Mouse (Mus musculus): ENCODE measurements at regions not wholly inside any gene's neighbourhood (a gene's known extent, or its start where the extent isn't known, plus 50 kb on each side); places are given as distances from the start of the nearest gene placed in this dataset.

- no peak for DNase-seq (ENCODE audit: low spot score in 2 of 2)
These were observed 283.0 kb upstream of the Plxna2 start for GRCm38 (mm10) chr1:194334752-194335719.

GRCm38 (mm10) chr1:194332639-194333038 is 285.4 kb upstream of the Plxna2 start:
- no peak for DNase-seq (ENCODE audit: low spot score in 2 of 2)

DNA sequence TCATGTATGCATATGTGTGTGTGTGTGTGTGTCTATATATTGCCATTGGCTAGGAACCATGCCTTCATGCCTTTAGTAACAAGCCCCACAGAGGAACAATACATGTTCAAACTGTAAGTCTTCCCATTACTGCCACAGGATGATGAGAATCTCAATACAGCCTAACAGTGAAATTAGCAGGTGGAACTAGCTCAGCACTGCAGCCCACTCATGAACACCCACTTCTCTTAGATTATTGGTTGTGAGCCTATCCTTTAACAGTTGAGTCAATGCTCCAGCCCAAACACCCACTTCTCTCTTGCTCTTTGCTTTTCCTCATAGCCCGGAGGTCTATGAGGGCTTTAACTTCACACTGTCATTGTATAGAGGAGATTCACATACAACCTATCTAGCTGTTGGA is 287.5 kb upstream of the Plxna2 start:
- DNase-seq (ENCODE audit: low spot score in 2 of 2): no peak

- no peak for DNase-seq (ENCODE audit: low spot score in 2 of 2)
These were observed 297.5 kb upstream of the Plxna2 start for GRCm38 (mm10) chr1:194320320-194321036.

GRCm38 (mm10) chr1:194318351-194318750 is 299.7 kb upstream of the Plxna2 start:
- no peak for DNase-seq (ENCODE audit: low spot score in 2 of 2)

DNA sequence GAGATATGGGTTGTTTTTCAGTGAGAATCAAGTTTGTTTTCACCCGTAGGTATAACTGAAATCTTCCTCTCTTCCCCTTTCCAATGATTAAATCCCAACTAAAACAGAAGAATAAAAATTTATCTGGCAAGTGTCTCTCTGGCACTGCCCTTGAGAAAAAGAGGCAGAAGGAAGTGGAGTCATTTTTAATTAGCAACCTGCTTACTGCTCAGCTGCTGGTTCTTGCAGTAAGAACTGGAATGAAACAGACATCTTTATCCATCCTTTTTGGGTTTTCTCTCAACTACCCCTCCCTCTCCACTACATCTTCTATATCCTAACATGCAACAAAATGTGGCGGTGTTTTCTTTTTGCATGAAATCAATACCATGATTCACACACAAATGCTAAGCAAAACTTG is 302.4 kb upstream of the Plxna2 start:
- no peak for DNase-seq (ENCODE audit: low spot score in 2 of 2)

DNA sequence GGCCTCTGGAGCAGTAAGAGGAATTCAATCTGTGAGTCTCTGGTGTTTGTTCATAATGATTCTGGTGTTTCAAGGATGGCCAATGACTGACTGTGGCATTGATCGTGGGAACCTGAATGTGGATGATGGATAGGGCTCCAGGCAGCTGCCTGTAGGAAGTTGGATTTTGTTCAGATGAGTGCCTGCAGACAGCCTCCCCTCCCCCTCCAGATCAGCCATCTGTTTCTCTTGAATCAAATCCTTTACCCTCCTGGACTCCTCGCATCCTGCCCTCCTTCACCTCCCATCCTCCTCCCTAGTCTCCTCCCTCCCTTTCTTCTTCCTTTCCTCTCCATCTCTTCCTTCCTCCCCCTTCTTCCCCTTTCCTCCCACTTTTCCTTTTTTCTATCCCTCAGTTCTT is 307.6 kb upstream of the Plxna2 start:
- DNase-seq (ENCODE audit: low spot score in 2 of 2): no peak

GRCm38 (mm10) chr1:194308648-194309047 is 309.4 kb upstream of the Plxna2 start:
- no peak for DNase-seq (ENCODE audit: low spot score in 2 of 2)

GRCm38 (mm10) chr1:194303951-194304350 is 314.1 kb upstream of the Plxna2 start:
- no peak for DNase-seq (ENCODE audit: low spot score in 2 of 2)

- no peak for DNase-seq (ENCODE audit: low spot score in 2 of 2)
These were observed 315.2 kb upstream of the Plxna2 start for GRCm38 (mm10) chr1:194302775-194303174.

DNA sequence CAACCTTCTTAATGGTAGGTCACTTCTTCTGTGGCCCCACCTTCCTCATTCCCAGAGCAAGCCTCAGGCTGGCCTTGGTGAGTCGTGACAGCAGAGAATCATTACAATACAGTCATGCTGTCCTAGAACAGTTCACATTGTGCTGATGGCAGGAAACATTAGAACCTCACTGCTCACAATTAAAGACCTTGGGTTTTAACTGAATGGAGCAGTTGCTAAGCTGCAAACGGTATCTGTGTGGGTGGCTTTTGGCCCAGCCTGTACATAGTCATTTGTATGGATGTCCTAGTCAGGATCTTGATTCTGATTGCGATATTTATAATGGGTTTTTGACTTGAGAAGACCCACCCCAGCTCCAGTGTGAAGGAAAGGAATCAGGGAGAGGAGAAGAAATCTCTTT is 336.1 kb upstream of the Plxna2 start:
- no peak for DNase-seq (ENCODE audit: low spot score in 2 of 2)

GRCm38 (mm10) chr1:194268028-194268427 is 350.0 kb upstream of the Plxna2 start:
- DNase-seq (ENCODE audit: low spot score in 2 of 2): no peak

DNA sequence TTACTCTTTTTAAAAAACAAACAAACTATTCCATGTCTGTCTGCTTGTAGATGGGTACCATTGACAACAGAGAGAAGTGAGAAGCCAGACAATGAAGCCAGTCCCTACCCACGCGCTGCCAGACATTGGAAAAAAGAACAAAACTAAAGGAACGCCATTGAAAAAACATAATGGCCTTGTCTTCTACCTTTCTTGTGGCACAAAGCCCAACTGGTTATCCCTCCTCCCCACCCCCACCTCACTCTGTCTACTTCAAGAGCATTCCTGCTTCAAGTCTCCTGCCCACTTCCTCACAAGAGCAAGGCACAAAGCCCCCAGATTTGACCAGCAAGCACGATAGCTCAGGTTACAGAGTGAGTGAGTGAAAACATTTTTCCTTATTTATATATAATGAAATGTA is 355.6 kb upstream of the Plxna2 start:
- DNase-seq (ENCODE audit: low spot score in 2 of 2): no peak

DNA sequence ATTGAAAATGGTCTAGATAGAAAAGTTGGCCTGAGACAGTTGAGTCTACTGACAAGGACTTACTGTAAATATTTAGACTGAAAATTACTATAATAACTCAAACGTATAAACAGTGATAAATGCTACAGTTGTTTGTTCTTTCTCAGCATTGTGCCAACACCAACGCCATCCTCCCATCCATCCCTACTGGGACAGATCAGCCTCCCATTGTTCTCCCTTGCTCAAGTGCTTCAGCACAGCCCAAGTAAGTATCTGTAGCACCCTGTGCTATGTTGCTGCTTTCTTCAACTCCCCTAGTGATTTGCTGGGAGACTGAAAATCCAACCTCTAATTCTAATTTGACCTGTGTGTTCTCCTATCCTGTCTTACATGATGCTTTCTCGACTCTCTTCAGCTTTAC is 358.1 kb upstream of the Plxna2 start:
- DNase-seq (ENCODE audit: low spot score in 2 of 2): no peak

DNA sequence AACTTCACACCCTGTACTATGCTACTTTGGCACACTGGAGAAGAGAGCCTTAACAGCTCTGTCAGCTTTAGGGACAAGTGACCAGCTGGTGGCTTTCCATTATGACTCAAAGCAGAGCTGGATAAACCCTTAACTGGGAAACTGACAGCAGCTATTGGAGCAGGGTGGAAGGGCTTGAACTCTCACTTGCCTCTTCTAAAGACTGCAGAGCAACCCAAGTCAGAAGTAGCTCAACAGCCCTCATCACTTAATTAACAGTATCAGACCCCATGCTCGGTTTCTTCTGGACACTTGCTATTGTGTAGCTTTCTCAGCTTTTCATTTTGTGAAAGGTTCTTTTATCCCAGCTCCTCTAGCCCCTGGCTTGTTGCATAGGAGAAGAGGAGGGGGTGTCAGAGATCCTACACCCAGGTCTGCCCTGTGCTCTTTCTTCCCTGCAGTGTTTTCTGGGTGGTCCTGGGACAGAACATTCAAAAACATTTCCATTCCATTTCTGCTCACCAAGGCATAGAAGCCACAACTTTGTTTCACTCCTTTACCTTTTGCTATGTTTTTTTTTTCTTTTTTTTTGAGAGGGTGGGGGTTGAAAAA is 373.1 kb upstream of the Plxna2 start:
- DNase-seq (ENCODE audit: low spot score in 2 of 2): no peak

DNA sequence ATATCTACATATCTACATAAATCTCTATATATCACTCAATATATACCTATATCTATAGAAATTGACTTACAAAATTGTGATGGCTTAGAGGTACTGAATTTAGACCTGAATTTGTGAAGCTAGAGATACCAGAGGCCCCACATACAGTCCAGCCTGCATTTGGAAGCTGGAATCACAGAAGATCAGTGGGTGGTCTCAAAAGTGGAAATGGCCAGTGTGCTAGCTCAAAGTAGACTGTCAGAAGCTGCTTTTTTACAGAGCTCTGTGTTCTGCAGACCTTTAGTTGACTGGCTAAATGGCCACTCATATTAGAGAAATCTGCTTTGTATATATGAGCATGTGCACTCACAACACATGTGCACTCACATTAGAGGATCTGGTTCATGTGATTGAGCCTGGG is 376.9 kb upstream of the Plxna2 start:
- DNase-seq (ENCODE audit: low spot score in 2 of 2): no peak

DNA sequence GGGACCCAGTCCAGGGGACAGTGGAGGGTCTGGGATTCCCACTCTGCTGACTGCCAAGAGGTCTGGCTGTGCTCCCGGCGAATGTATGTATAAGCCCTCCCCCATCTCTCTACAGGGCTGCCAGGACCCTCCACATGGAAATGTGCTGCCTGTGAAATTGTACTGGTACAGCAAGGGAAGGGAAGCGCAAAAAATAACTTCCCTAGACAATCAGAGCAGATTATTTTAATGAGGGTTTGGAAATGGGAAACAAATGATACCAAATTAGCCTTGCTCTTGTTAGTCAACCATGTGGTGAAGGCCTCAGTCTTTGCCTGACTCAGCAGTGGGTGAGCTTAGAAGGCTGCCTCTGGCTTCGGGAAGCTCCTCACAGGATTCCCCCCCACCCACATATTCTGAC is 386.8 kb upstream of the Plxna2 start:
- DNase-seq (ENCODE audit: low spot score in 2 of 2): no peak

- no peak for DNase-seq (ENCODE audit: low spot score in 2 of 2)
These were observed 391.4 kb upstream of the Plxna2 start for GRCm38 (mm10) chr1:194226550-194227160.

DNA sequence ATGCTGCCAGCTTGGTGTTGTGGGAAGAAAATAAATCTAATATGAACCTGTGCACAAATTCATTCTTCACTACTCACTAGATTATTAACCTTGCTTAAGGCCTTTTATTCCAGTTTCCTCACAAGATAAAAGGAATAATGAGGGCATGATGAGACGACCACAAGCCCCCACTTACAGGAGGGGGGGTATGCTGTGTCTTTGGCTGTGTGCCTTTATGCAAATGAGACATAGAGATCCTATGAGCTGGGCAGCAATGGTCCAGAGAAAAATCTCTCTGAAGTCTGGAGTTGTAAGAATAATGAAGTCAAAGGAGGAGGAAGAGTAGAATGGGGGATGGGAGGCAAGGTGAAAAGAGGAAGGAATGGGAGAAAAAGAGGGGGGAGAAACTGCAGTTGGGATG is 392.2 kb upstream of the Plxna2 start:
- no peak for DNase-seq (ENCODE audit: low spot score in 2 of 2)

DNA sequence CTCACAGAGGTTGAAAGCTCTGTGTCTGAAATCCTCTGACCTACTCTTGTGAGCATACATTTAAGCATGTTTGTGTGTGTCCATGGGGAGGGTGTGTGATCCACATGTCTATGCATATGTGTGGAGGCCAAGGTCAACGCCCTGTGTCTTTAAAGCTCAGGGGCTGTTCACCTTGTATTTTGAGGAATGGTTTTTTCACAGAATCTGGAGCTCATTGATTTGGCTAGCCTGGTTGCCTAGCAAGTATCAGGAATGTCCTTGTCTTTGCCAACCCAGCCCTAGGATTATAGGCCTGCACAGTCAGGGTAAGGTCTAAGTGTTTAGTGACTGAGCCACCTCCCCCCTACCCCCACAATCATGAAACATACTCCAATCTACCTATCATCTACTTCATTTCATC is 394.0 kb upstream of the Plxna2 start:
- DNase-seq (ENCODE audit: low spot score in 2 of 2): no peak

DNA sequence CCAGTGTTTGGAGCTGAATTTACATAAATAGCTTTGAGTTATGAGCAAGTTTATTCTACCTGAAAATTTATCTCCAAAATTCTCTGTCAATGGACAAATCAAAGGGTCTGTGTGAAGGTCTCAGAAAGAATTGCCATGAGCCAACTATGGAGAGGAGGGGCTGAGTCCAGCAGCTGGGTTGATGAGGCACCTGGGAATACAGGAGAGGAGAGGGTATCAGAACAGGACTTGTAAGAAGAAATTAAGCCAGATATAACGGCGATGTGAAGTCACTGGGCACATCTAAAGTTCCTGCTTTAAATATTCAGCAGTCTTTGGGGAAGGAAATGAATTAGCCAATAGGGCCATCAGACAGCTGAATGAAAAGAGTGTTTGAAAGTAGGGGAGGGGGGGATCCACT is 394.4 kb upstream of the Plxna2 start:
- DNase-seq (ENCODE audit: low spot score in 2 of 2): no peak

- DNase-seq (ENCODE audit: low spot score in 2 of 2): peak; percentile 12 to 41
These were observed 395.0 kb upstream of the Plxna2 start for GRCm38 (mm10) chr1:194223015-194223414.

Data from spleen, postnatal 10 days (tissue).